Mouse (Mus musculus) liver, embryonic 16.5 days (tissue): ENCODE results near the gene Eaf1. TPM values are rescaled to one million over a fixed set of nuclear protein-coding genes. Genes with fewer than 3 reads are reported as not detected.
"Not testable (repeated sequence)": the region's sequence is repeated elsewhere in the genome, so short reads cannot be mapped to it uniquely, and the experiment has no call there.

Experiments used
- ATAC-seq: fragments of 200-750 bp; cut with Nextera tagmentation; 2 replicates; pipeline ENCODE4 v1.8.0; 2017; ENCODE audit warnings: low read depth, mild to moderate bottlenecking, moderate number of reproducible peaks, moderate library complexity
- H3K27ac ChIP-seq: fragments of 300-500 bp; sonication (generic); 2 replicates; pipeline ENCODE4 v1.5.1; 2014; ENCODE audit warnings: mild to moderate bottlenecking, low read length
- H3K27me3 ChIP-seq: fragments of 300-500 bp; sonication (generic); 2 replicates; pipeline ENCODE4 v1.6.1; 2014; ENCODE audit warnings: low read depth, low read length, mixed read lengths; ENCODE audit not compliant: control insufficient read depth, insufficient read depth
- H3K36me3 ChIP-seq: fragments of 300-500 bp; sonication (generic); 2 replicates; pipeline ENCODE4 v1.6.1; 2014; ENCODE audit warnings: mild to moderate bottlenecking; ENCODE audit not compliant: control insufficient read depth, insufficient read depth
- H3K4me1 ChIP-seq: fragments of 300-500 bp; sonication (generic); 2 replicates; pipeline ENCODE4 v1.6.1; 2014; ENCODE audit warnings: low read depth, low read length, mixed read lengths; ENCODE audit not compliant: control insufficient read depth
- H3K4me2 ChIP-seq: fragments of 300-500 bp; sonication (generic); 2 replicates; pipeline ENCODE4 v1.6.1; 2014; ENCODE audit warnings: low read depth, low read length, mixed read lengths
- H3K4me3 ChIP-seq: fragments of 300-500 bp; sonication (generic); 2 replicates; pipeline ENCODE4 v1.5.1; 2014; ENCODE audit warnings: low read depth, mild to moderate bottlenecking, low read length
- H3K9ac ChIP-seq: fragments of 300-500 bp; sonication (generic); 2 replicates; pipeline ENCODE4 v1.6.1; 2014; ENCODE audit warnings: low read depth, low read length
- H3K9me3 ChIP-seq: fragments of 300-500 bp; sonication (generic); replicated peaks from 2 replicates; pipeline ENCODE4 v1.6.1; 2016; ENCODE audit warnings: low read length; ENCODE audit not compliant: control insufficient read depth
- WGBS: fragments of 180-500 bp; shearing (Covaris S2); extraction: QIAGEN DNeasy Blood & Tissue Kit; methylation state at CpG from one replicate; pipeline ENCODE4 v1.1.7; 2014; ENCODE audit not compliant: insufficient replicate concordance; 5-methylcytosine and 5-hydroxymethylcytosine counted together
- polyA plus RNA-seq: library from polyadenylated mRNA; unstranded; fragments of >200 nt; fragmentation: Nextera tagmentation; extraction: Ambion mirVana; gene quantifications from 2 replicates; pipeline ENCODE4 v1.2.1, GENCODE M21; 2015

Gene Eaf1
- polyA plus RNA-seq, result 20.8 and 22.5 TPM in 2 replicates

- H3K27me3 ChIP-seq, result no peaks in the 10 kb centered on the region
- peaks cover 32% of the 10 kb centered on the region for H3K4me1 ChIP-seq
- no peaks in the 10 kb centered on the region for H3K9me3 ChIP-seq
- ATAC-seq, result peak; percentile 30
- peak within 1 kb of the TSS; percentile 76 for H3K4me3 ChIP-seq
- under 1% methylated on average over 37 of the region's 37 CpGs for WGBS
- peak within 1 kb of the TSS; percentile 92 for H3K9ac ChIP-seq
- peak within 1 kb of the TSS; percentile 90 for H3K27ac ChIP-seq
- peaks cover 21% of the 10 kb centered on the region for H3K36me3 ChIP-seq
- H3K4me2 ChIP-seq, result peak within 1 kb of the TSS; percentile 91
Measured at GRCm38 (mm10) chr14:31494349-31494974, at the start of gene Eaf1. Eaf1 (plus strand) TSS chr14:31494399.

DNA sequence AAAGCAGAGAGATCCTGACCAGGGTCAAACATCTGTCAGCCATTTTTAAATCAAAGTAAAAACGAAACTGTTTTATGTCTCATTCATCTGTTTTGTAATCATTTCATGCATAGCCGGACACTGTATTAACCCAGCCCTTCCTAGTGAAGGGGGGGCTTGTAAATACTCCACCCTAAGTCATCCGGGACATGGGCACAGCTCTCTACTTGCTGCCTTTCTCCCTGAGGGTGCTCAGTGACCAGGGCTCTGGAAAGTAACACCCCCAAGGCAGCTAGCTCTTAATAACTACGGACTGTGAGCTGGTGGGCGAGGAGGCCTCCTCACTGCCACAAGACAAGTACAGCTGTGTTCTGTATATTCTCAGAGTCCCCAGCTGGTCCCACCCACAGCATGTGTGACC lies 45.2 kb upstream of the Eaf1 start:
- H3K9me3 ChIP-seq, result no peaks in the 10 kb centered on the region
- ATAC-seq, result no peak
- H3K4me1 ChIP-seq, result no peaks in the 10 kb centered on the region
- no peak overlapping the region for H3K9ac ChIP-seq
- no peak overlapping the region for H3K4me3 ChIP-seq
- 61% methylated on average over 5 of the region's 5 CpGs for WGBS
- no peak overlapping the region for H3K4me2 ChIP-seq
- no peaks in the 10 kb centered on the region for H3K36me3 ChIP-seq
- no peak overlapping the region for H3K27ac ChIP-seq
- H3K27me3 ChIP-seq, result no peaks in the 10 kb centered on the region

DNA sequence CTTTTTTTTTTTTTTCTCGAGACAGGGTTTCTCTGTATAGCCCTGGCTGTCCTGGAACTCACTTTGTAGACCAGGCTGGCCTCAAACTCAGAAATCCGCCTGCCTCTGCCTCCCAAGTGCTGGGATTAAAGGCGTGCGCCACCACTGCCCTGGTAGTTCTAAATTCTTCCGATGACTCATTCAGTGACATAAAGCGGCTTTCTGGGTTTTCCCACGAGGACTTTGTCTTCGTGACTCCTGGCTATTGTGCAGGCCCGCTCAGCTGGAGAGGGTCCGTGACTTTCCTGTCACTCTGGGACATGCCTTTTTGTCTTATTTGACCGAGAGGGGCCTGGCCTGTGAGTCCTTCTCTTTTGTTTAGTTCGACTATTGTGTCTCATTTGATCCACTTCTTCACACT lies 40.3 kb upstream of the Eaf1 start:
- not testable (repeated sequence) for H3K9me3 ChIP-seq, H3K4me1 ChIP-seq, H3K4me2 ChIP-seq, H3K36me3 ChIP-seq, H3K4me3 ChIP-seq, H3K27me3 ChIP-seq, H3K27ac ChIP-seq, ATAC-seq, H3K9ac ChIP-seq
- 68% methylated on average over 12 of the region's 12 CpGs for whole genome bisulfite sequencing

GRCm38 (mm10) chr14:31454849-31455566 lies 39.2 kb upstream of the Eaf1 start:
- Histone ChIP-seq H3K4me2 (no peak overlapping the region), H3K9ac (no peak overlapping the region), H3K4me3 (no peak overlapping the region), H3K4me1 (no peaks in the 10 kb centered on the region), H3K27me3 (no peaks in the 10 kb centered on the region), H3K9me3 (no peaks in the 10 kb centered on the region), H3K27ac (no peak overlapping the region), H3K36me3 (no peaks in the 10 kb centered on the region)
- 75% methylated on average over 8 of the region's 8 CpGs for WGBS
- ATAC-seq, result no peak

- no peaks in the 10 kb centered on the region for H3K36me3 ChIP-seq
- WGBS, result 59% methylated on average over 6 of the region's 6 CpGs
- no peak overlapping the region for H3K4me3 ChIP-seq
- H3K4me2 ChIP-seq, result no peak overlapping the region
- no peaks in the 10 kb centered on the region for H3K27me3 ChIP-seq
- no peaks in the 10 kb centered on the region for H3K9me3 ChIP-seq
- H3K27ac ChIP-seq, result no peak overlapping the region
- H3K4me1 ChIP-seq, result no peaks in the 10 kb centered on the region
- ATAC-seq, result no peak
- no peak overlapping the region for H3K9ac ChIP-seq
Measured at GRCm38 (mm10) chr14:31456064-31456721, 38.0 kb upstream of the Eaf1 start.

DNA sequence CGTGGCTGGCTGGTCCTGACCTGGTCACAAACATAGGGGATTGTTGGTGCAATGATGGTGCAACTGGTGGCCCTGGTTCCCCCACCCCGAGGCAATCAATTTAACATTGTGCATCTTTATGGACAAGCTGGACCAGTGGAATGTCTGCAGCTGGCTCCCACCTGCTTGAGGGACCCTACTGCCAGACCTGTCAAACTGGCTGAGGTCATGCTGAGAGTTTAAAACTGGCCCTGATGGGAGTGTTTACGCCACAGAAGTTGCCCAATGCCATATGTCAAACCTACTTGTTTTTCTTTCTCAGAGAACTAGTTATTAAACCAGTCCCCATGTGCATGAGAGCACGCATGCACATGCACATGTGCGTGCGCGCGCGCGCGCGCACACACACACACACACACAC lies 36.2 kb upstream of the Eaf1 start:
- no peaks in the 10 kb centered on the region for H3K27me3 ChIP-seq
- no peak overlapping the region for H3K27ac ChIP-seq
- H3K36me3 ChIP-seq, result no peaks in the 10 kb centered on the region
- no peak for ATAC-seq
- no peaks in the 10 kb centered on the region for H3K9me3 ChIP-seq
- H3K9ac ChIP-seq, result no peak overlapping the region
- H3K4me1 ChIP-seq, result no peaks in the 10 kb centered on the region
- no peak overlapping the region for H3K4me3 ChIP-seq
- H3K4me2 ChIP-seq, result no peak overlapping the region
- WGBS, result 78% methylated on average over 12 of the region's 12 CpGs

DNA sequence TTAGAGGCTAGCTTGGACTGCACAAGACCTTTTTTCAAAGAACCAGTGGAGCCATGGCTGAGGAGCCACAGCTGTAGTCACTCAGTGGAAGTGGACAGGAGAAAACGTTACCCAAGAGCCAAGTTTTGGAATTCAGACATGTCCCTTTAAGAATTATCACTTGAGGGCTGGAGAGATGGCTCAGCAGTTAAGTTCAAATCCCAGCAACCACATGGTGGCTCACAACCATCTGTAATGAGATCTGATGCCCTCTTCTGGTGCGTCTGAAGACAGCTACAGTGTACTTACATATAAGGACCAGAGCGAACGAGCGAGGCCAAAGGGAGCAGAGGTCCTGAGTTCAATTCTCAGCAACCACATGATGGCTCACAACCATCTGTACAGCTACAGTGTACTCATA lies 32.0 kb upstream of the Eaf1 start:
- H3K4me1 ChIP-seq, H3K9me3 ChIP-seq, H3K9ac ChIP-seq, H3K36me3 ChIP-seq, H3K27ac ChIP-seq, H3K4me2 ChIP-seq, H3K27me3 ChIP-seq, ATAC-seq, H3K4me3 ChIP-seq: not testable (repeated sequence)
- WGBS, result 62% methylated on average over 5 of the region's 5 CpGs

- no peaks in the 10 kb centered on the region for H3K9me3 ChIP-seq
- H3K36me3 ChIP-seq, result no peaks in the 10 kb centered on the region
- 66% methylated on average over 6 of the region's 6 CpGs for WGBS
- no peaks in the 10 kb centered on the region for H3K27me3 ChIP-seq
- H3K9ac ChIP-seq, result no peak overlapping the region
- ATAC-seq, result no peak
- no peak overlapping the region for H3K4me2 ChIP-seq
- H3K4me3 ChIP-seq, result no peak overlapping the region
- H3K4me1 ChIP-seq, result no peaks in the 10 kb centered on the region
- no peak overlapping the region for H3K27ac ChIP-seq
Measured at GRCm38 (mm10) chr14:31462886-31463285, 31.3 kb upstream of the Eaf1 start.

DNA sequence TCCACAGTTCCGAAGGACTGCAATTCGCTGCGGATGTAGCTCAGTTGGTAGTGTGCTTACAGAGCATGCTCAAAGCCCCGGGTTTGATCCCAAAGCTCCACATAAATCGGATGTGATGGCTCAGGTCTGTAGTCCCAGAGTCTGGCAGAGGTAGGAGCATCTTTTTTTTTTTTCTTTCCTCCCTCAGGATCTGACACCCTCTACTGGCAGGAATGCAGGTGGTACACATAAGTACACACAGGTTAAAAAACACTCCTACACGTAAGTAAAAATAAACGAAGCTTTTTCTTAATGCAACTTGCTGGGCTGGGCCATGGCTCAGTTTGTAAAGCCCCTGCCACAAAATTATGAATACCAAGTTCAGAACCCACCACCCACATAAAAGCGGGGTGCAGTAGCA lies 30.0 kb upstream of the Eaf1 start:
- no peak overlapping the region for H3K4me2 ChIP-seq

More for the DNA sequence above, 30.0 kb upstream of the Eaf1 start:
- no peaks in the 10 kb centered on the region for H3K4me1 ChIP-seq
- no peaks in the 10 kb centered on the region for H3K27me3 ChIP-seq
- no peak for ATAC-seq
- H3K9ac ChIP-seq, result no peak overlapping the region
- no peak overlapping the region for H3K27ac ChIP-seq
- 57% methylated on average over 8 of the region's 8 CpGs for whole genome bisulfite sequencing
- H3K36me3 ChIP-seq, result no peaks in the 10 kb centered on the region
- no peak overlapping the region for H3K4me3 ChIP-seq
- no peaks in the 10 kb centered on the region for H3K9me3 ChIP-seq
